Mouse (Mus musculus) kidney, adult 11 months (tissue): ENCODE results near the gene Car5b.

ENCODE experiments used
- DNase-seq: peaks from one replicate; pipeline ENCODE4 v3.0.0; 2022

Gene Car5b

GRCm38 (mm10) chrX:163957803-163958466, 69.9 kb downstream of the Car5b start:
- DNase-seq: no peak

- no peak for DNase-seq
Observed at GRCm38 (mm10) chrX:163957381-163957780, 70.4 kb downstream of the Car5b start.

- no peak for DNase-seq
Observed at GRCm38 (mm10) chrX:163951618-163952017, 76.2 kb downstream of the Car5b start.

- no peak for DNase-seq
Observed at GRCm38 (mm10) chrX:163944381-163944780, 83.4 kb downstream of the Car5b start.

- no peak for DNase-seq
Observed at GRCm38 (mm10) chrX:163938587-163938986, 89.2 kb downstream of the Car5b start.

- DNase-seq: no peak
Observed at GRCm38 (mm10) chrX:163934731-163935130, 93.1 kb downstream of the Car5b start.

GRCm38 (mm10) chrX:163929550-163929949, 98.2 kb downstream of the Car5b start:
- DNase-seq: no peak
